7 mouse cellular contexts compared by ENCODE assay signal in genomic region chr2:181863791-181864535, GRCm38 (mm10). TPM values are rescaled to one million over a fixed set of nuclear protein-coding genes. Genes with fewer than 3 reads are reported as not detected.
A peak's percentile ranks its signal among the peaks of the same experiment; 100 is the strongest.
DNase-seq lines count a peak whose midpoint lies in the region; ATAC-seq lines count a peak whose summit lies in the region.

Gene Polr3k, plus strand, starts transcription at chr2:181864337.

- no peaks in the 10 kb centered on the region for H3K36me3 ChIP-seq in embryonic facial prominence, embryonic 11.5 days (replicated peaks; ENCODE audit: control insufficient read depth, insufficient read depth, low read depth, low read length)
- peaks cover 32% of the 10 kb centered on the region for H3K36me3 ChIP-seq in limb, embryonic 10.5 days
- peaks cover 11% of the 10 kb centered on the region for H3K36me3 ChIP-seq in midbrain, embryonic 13.5 days

- H3K4me1 ChIP-seq in embryonic facial prominence, embryonic 11.5 days (ENCODE audit: control insufficient read depth, insufficient read depth, low read length): 0 out of 2 replicates have a peak, but pooled peaks cover 2% of the 10 kb centered on the region
- peaks cover 15% of the 10 kb centered on the region for H3K4me1 ChIP-seq in limb, embryonic 10.5 days
- H3K4me1 ChIP-seq in midbrain, embryonic 13.5 days (replicated peaks): peaks cover 32% of the 10 kb centered on the region

- peak; percentile 96 for DNase-seq in adrenal gland, postnatal 14 days
- peak; percentile 95 for DNase-seq in embryonic facial prominence, embryonic 11.5 days (ENCODE audit: low spot score)
- DNase-seq in kidney, adult 11 months: peak; percentile 97
- DNase-seq in limb, embryonic 10.5 days (ENCODE audit: low spot score): peak; percentile 89
- peak; percentile 85 for DNase-seq in spleen, adult 12 weeks (ENCODE audit: low spot score)

- peak; percentile 100 for ATAC-seq in embryonic facial prominence, embryonic 11.5 days (replicated peaks; ENCODE audit: insufficient number of reproducible peaks, low FRiP score, low TSS enrichment, low read depth)
- ATAC-seq in granulocyte monocyte progenitor cell, adult 5-6 weeks (replicated peaks; ENCODE audit: poor library complexity, severe bottlenecking): peak; percentile 98
- peak; percentile 100 for ATAC-seq in midbrain, embryonic 13.5 days

- peak within 1 kb of the TSS; percentile 71 for H3K4me3 ChIP-seq in embryonic facial prominence, embryonic 11.5 days (ENCODE audit: low read depth, low read length)
- peak within 1 kb of the TSS; percentile 83 for H3K4me3 ChIP-seq in limb, embryonic 10.5 days
- peak within 1 kb of the TSS; percentile 85 for H3K4me3 ChIP-seq in midbrain, embryonic 13.5 days (replicated peaks)

- no peaks in the 10 kb centered on the region for H3K9me3 ChIP-seq in embryonic facial prominence, embryonic 11.5 days (replicated peaks; ENCODE audit: control insufficient read depth, low read length)
- H3K9me3 ChIP-seq in limb, embryonic 10.5 days (replicated peaks): no peaks in the 10 kb centered on the region
- no peaks in the 10 kb centered on the region for H3K9me3 ChIP-seq in midbrain, embryonic 13.5 days

- peak within 1 kb of the TSS; percentile 83 for H3K9ac ChIP-seq in embryonic facial prominence, embryonic 11.5 days (replicated peaks; ENCODE audit: low read length)
- H3K9ac ChIP-seq in midbrain, embryonic 13.5 days (replicated peaks): peak within 1 kb of the TSS; percentile 89

- WGBS in embryonic facial prominence, embryonic 11.5 days: under 1% methylated on average over 35 of the region's 35 CpGs
- under 1% methylated on average over 35 of the region's 35 CpGs for WGBS in limb, embryonic 10.5 days
- WGBS in midbrain, embryonic 13.5 days: under 1% methylated on average over 35 of the region's 35 CpGs

- no peaks in the 10 kb centered on the region for H3K27me3 ChIP-seq in embryonic facial prominence, embryonic 11.5 days (ENCODE audit: control insufficient read depth, insufficient read depth, low read length)
- H3K27me3 ChIP-seq in limb, embryonic 10.5 days (ENCODE audit: low read depth, poor library complexity, severe bottlenecking): no peaks in the 10 kb centered on the region
- H3K27me3 ChIP-seq in midbrain, embryonic 13.5 days: no peaks in the 10 kb centered on the region

- peak within 1 kb of the TSS; percentile 68 for H3K4me2 ChIP-seq in embryonic facial prominence, embryonic 11.5 days (ENCODE audit: low read depth, low read length)
- peak within 1 kb of the TSS; percentile 84 for H3K4me2 ChIP-seq in midbrain, embryonic 13.5 days (replicated peaks)

- H3K27ac ChIP-seq in embryonic facial prominence, embryonic 11.5 days (replicated peaks; ENCODE audit: low read depth, low read length): no peak within 1 kb of the TSS; the same call in 1 of the 2 replicates
- peak within 1 kb of the TSS; percentile 92 for H3K27ac ChIP-seq in limb, embryonic 10.5 days
- H3K27ac ChIP-seq in midbrain, embryonic 13.5 days: peak within 1 kb of the TSS; percentile 90

RNA-seq across cellular contexts. Expression of gene Polr3k, which starts in this region (rescaled TPM):
- 12.7 and 18.2 TPM in 2 replicates for total RNA-seq in adrenal gland, postnatal 14 days (2021)
- 100 and 101 TPM in 2 replicates for polyA plus RNA-seq in embryonic facial prominence, embryonic 11.5 days (2014; fragmentation: Nextera tagmentation; extraction: Ambion mirVana)
- total RNA-seq in granulocyte monocyte progenitor cell, adult 5-6 weeks (2014; fragmentation: Nextera tagmentation): 27.7 and 31.2 TPM in 2 replicates
- total RNA-seq in granulocyte monocyte progenitor cell, adult 5-6 weeks (2017): 21.8 and 31.1 TPM in 2 replicates
- 101 and 105 TPM in 2 replicates for polyA plus RNA-seq in limb, embryonic 10.5 days (2016; fragmentation: Nextera tagmentation; extraction: Ambion mirVana)
- 98.4 and 110 TPM in 2 replicates for polyA plus RNA-seq in midbrain, embryonic 13.5 days (2015; fragmentation: Nextera tagmentation; extraction: Ambion mirVana)
